Mouse (Mus musculus): ENCODE results near the gene Adamts13.

Gene Adamts13

GRCm38 (mm10) chr2:26973960-26974359 lies 744 bp downstream of the Adamts13 start:
- DNase-seq, result no peak

GRCm38 (mm10) chr2:26980361-26980760 lies 7.1 kb downstream of the Adamts13 start:
- peak; percentile 34 for DNase-seq

- no peak for DNase-seq
Observed at GRCm38 (mm10) chr2:26984179-26984578, 11.0 kb downstream of the Adamts13 start.

- DNase-seq, result no peak
Observed at GRCm38 (mm10) chr2:26984640-26985039, 11.4 kb downstream of the Adamts13 start.

- no peak for DNase-seq
Observed at GRCm38 (mm10) chr2:26993936-26994335, 20.7 kb downstream of the Adamts13 start.

GRCm38 (mm10) chr2:26997498-26997897 lies 24.3 kb downstream of the Adamts13 start:
- DNase-seq, result no peak

- DNase-seq, result no peak
Observed at GRCm38 (mm10) chr2:26997993-26998392, 24.8 kb downstream of the Adamts13 start.

GRCm38 (mm10) chr2:27006255-27006654 lies 33.0 kb downstream of the Adamts13 start:
- no peak for DNase-seq

GRCm38 (mm10) chr2:27007701-27008100 lies 34.5 kb downstream of the Adamts13 start:
- no peak for DNase-seq

- peak; percentile 91 for DNase-seq
Observed at GRCm38 (mm10) chr2:27009714-27010244, 36.6 kb downstream of the Adamts13 start, which contains the start of gene Cacfd1. Gene Cacfd1 (plus strand): TSS chr2:27009926.

GRCm38 (mm10) chr2:27017802-27018201 lies 44.6 kb downstream of the Adamts13 start:
- DNase-seq, result peak; percentile 67

- no peak for DNase-seq
Observed at GRCm38 (mm10) chr2:27019530-27019929, 46.3 kb downstream of the Adamts13 start.

GRCm38 (mm10) chr2:27021103-27021502 lies 47.9 kb downstream of the Adamts13 start:
- DNase-seq, result no peak

- DNase-seq, result no peak
Observed at GRCm38 (mm10) chr2:27022612-27023011, 49.4 kb downstream of the Adamts13 start.

- no peak for DNase-seq
Observed at GRCm38 (mm10) chr2:27024136-27024535, 50.9 kb downstream of the Adamts13 start.

GRCm38 (mm10) chr2:27025545-27025944 lies 52.3 kb downstream of the Adamts13 start:
- no peak for DNase-seq

- DNase-seq, result no peak
Observed at GRCm38 (mm10) chr2:27026332-27026731, 53.1 kb downstream of the Adamts13 start.

GRCm38 (mm10) chr2:27026857-27027617 lies 53.8 kb downstream of the Adamts13 start:
- no peak for DNase-seq

GRCm38 (mm10) chr2:27027618-27028436 lies 54.6 kb downstream of the Adamts13 start, which contains the start of gene Slc2a6:
Gene Slc2a6 (minus strand): TSS chr2:27027998.
- DNase-seq, result peak; percentile 85

- DNase-seq, result no peak
Observed at GRCm38 (mm10) chr2:27028437-27029015, 55.3 kb downstream of the Adamts13 start.

GRCm38 (mm10) chr2:27032361-27032760 lies 59.1 kb downstream of the Adamts13 start:
- no peak for DNase-seq

- DNase-seq, result no peak
Observed at GRCm38 (mm10) chr2:27036003-27036402, 62.8 kb downstream of the Adamts13 start.

- DNase-seq, result no peak
Observed at GRCm38 (mm10) chr2:27037008-27037407, 63.8 kb downstream of the Adamts13 start.
